In genomic region chr12:70800086-70800485, GRCm38 (mm10) we compare ENCODE assay signal across 19 mouse cellular contexts. TPM values are rescaled to one million over a fixed set of nuclear protein-coding genes. Genes with fewer than 3 reads are reported as not detected.
DNase-seq lines count a peak whose midpoint lies in the region; ATAC-seq and TF ChIP-seq lines count a peak whose summit lies in the region.
"Had no signal": no experiment of that assay in that cellular context is flagged by ENCODE, and none has a peak within 500 bp of the region (broad histone marks: within the 10 kb centered on the region; RNA-seq: fewer than 3 reads in every experiment).

No protein-coding gene starts in this region.

- peak; percentile 93 for DNase-seq in heart, adult 11 months
- no peak for DNase-seq in heart, postnatal 4 days
- DNase-seq in heart, postnatal 14 days = no peak
- no peak for DNase-seq in lung, postnatal 0 days (ENCODE audit: low spot score)
- DNase-seq in lung, postnatal 4 days = no peak
- DNase-seq in heart, postnatal 0 days (ENCODE audit: low spot score) = peak; percentile 70
- DNase-seq: cerebellum, adult 11-12 months; cerebellum, adult 9-10 months; cerebellum, postnatal 25 days; forebrain, postnatal 0 days; gastrocnemius, postnatal 25 days; kidney, adult 18-20 months had no signal

- H3K4me2 ChIP-seq in heart, embryonic 11.5 days = no peak overlapping the region
- H3K4me2 ChIP-seq in lung, postnatal 0 days (replicated peaks; ENCODE audit: low read depth, low read length) = no peak overlapping the region
- H3K4me2 ChIP-seq in heart, postnatal 0 days (ENCODE audit: low read depth, low read length) = no peak overlapping the region
- H3K4me2 ChIP-seq in midbrain, embryonic 16.5 days (ENCODE audit: low read length) = no peak overlapping the region
- H3K4me2 ChIP-seq: forebrain, embryonic 13.5 days; hindbrain, embryonic 14.5 days had no signal

- H3K4me3 ChIP-seq in heart, embryonic 11.5 days (ENCODE audit: low read depth, low read length) = no peak overlapping the region
- H3K4me3 ChIP-seq in lung, postnatal 0 days (ENCODE audit: low read depth, low read length) = no peak overlapping the region
- H3K4me3 ChIP-seq in heart, postnatal 0 days (ENCODE audit: low read depth, low read length) = no peak overlapping the region
- H3K4me3 ChIP-seq in midbrain, embryonic 16.5 days (ENCODE audit: low read depth, low read length) = no peak overlapping the region
- H3K4me3 ChIP-seq: embryonic facial prominence, embryonic 13.5 days; forebrain, embryonic 13.5 days; hindbrain, embryonic 10.5 days; intestine, embryonic 15.5 days had no signal

- 61% methylated on average over 8 of the region's 8 CpGs for WGBS in heart, embryonic 11.5 days (ENCODE audit: insufficient replicate concordance)
- 65% methylated on average over 8 of the region's 8 CpGs for WGBS in lung, postnatal 0 days
- WGBS in heart, postnatal 0 days = 59% methylated on average over 8 of the region's 8 CpGs
- 83% methylated on average over 8 of the region's 8 CpGs for WGBS in midbrain, embryonic 16.5 days

- no peaks in the 10 kb centered on the region for H3K27me3 ChIP-seq in heart, embryonic 11.5 days (ENCODE audit: control insufficient read depth, insufficient read depth, low read length)
- no peaks in the 10 kb centered on the region for H3K27me3 ChIP-seq in lung, postnatal 0 days (replicated peaks; ENCODE audit: insufficient read depth, low read length)
- no peaks in the 10 kb centered on the region for H3K27me3 ChIP-seq in heart, postnatal 0 days (ENCODE audit: control insufficient read depth, insufficient read depth, low read length)
- no peaks in the 10 kb centered on the region for H3K27me3 ChIP-seq in midbrain, embryonic 16.5 days (ENCODE audit: control insufficient read depth, insufficient read depth, low read depth, low read length)
- H3K27me3 ChIP-seq: embryonic facial prominence, embryonic 13.5 days; forebrain, embryonic 13.5 days; intestine, embryonic 15.5 days had no signal

- peaks cover 24% of the 10 kb centered on the region for H3K4me1 ChIP-seq in heart, embryonic 11.5 days (ENCODE audit: control insufficient read depth, insufficient read depth, low read length)
- peaks cover 8% of the 10 kb centered on the region; the same call in 1 of the 2 replicates for H3K4me1 ChIP-seq in lung, postnatal 0 days (ENCODE audit: insufficient read depth, low read depth, low read length)
- peaks cover 18% of the 10 kb centered on the region for H3K4me1 ChIP-seq in heart, postnatal 0 days (ENCODE audit: control insufficient read depth, insufficient read depth)
- H3K4me1 ChIP-seq in midbrain, embryonic 16.5 days (ENCODE audit: control insufficient read depth, insufficient read depth, low read length) = no peaks in the 10 kb centered on the region; the same call in 1 of the 2 replicates

- no peak overlapping the region for H3K9ac ChIP-seq in heart, embryonic 11.5 days (ENCODE audit: low read depth, low read length)
- H3K9ac ChIP-seq in lung, postnatal 0 days (replicated peaks; ENCODE audit: low read depth) = no peak overlapping the region
- H3K9ac ChIP-seq in heart, postnatal 0 days (replicated peaks; ENCODE audit: low read depth, low read length) = no peak overlapping the region
- no peak overlapping the region for H3K9ac ChIP-seq in midbrain, embryonic 16.5 days (ENCODE audit: low read depth, low read length)
- H3K9ac ChIP-seq: forebrain, embryonic 13.5 days; forebrain, postnatal 0 days; hindbrain, embryonic 14.5 days; intestine, embryonic 15.5 days had no signal

- no peak for TF ChIP-seq CTCF in lung, postnatal 0 days (IDR thresholded peaks at IDR 0.05)
- no peak for TF ChIP-seq CTCF in heart, postnatal 0 days (IDR thresholded peaks at IDR 0.05; ENCODE audit: low read depth)

- intact Hi-C loops in heart, postnatal 14 days (cut with DNase I) = no loop called here

- peak overlapping the region; percentile 83; the same call in 1 of the 2 replicates for H3K27ac ChIP-seq in heart, embryonic 11.5 days (ENCODE audit: low read depth, low read length)
- peak overlapping the region; percentile 85; the same call in 1 of the 2 replicates for H3K27ac ChIP-seq in lung, postnatal 0 days (ENCODE audit: low read length)
- peak overlapping the region; percentile 95 for H3K27ac ChIP-seq in heart, postnatal 0 days (ENCODE audit: low read depth)
- no peak overlapping the region for H3K27ac ChIP-seq in midbrain, embryonic 16.5 days (ENCODE audit: low read length)
- H3K27ac ChIP-seq: forebrain, embryonic 13.5 days; hindbrain, embryonic 14.5 days; intestine, embryonic 15.5 days had no signal

- no peaks in the 10 kb centered on the region for H3K36me3 ChIP-seq in heart, embryonic 11.5 days (ENCODE audit: control insufficient read depth, insufficient read depth, low read length)
- H3K36me3 ChIP-seq in lung, postnatal 0 days (ENCODE audit: insufficient read depth, low read length) = no peaks in the 10 kb centered on the region
- H3K36me3 ChIP-seq in heart, postnatal 0 days (replicated peaks; ENCODE audit: control insufficient read depth, insufficient read depth, low read length) = no peaks in the 10 kb centered on the region
- no peaks in the 10 kb centered on the region for H3K36me3 ChIP-seq in midbrain, embryonic 16.5 days (ENCODE audit: control insufficient read depth, insufficient read depth, low read length)
- H3K36me3 ChIP-seq: embryonic facial prominence, embryonic 13.5 days; hindbrain, embryonic 10.5 days; intestine, embryonic 15.5 days had no signal

- H3K9me3 ChIP-seq in heart, embryonic 11.5 days (replicated peaks; ENCODE audit: control insufficient read depth, low read length) = no peaks in the 10 kb centered on the region
- H3K9me3 ChIP-seq in lung, postnatal 0 days (ENCODE audit: low read length) = no peaks in the 10 kb centered on the region
- H3K9me3 ChIP-seq in heart, postnatal 0 days (replicated peaks; ENCODE audit: control insufficient read depth, low read length) = no peaks in the 10 kb centered on the region
- H3K9me3 ChIP-seq in midbrain, embryonic 16.5 days (replicated peaks; ENCODE audit: control insufficient read depth, low read length, poor library complexity, severe bottlenecking) = no peaks in the 10 kb centered on the region
- H3K9me3 ChIP-seq: embryonic facial prominence, embryonic 13.5 days; forebrain, embryonic 13.5 days; hindbrain, embryonic 10.5 days; intestine, embryonic 15.5 days had no signal

- no peak for ATAC-seq in heart, embryonic 11.5 days (replicated peaks; ENCODE audit: insufficient number of reproducible peaks, low FRiP score, low TSS enrichment)
- no peak for ATAC-seq in lung, postnatal 0 days
- ATAC-seq in heart, postnatal 0 days (ENCODE audit: insufficient read depth, low read depth) = peak; percentile 67
- no peak for ATAC-seq in midbrain, embryonic 16.5 days
- ATAC-seq: forebrain, embryonic 13.5 days; forebrain, postnatal 0 days had no signal

- TF ChIP-seq EP300 in lung, postnatal 0 days (IDR thresholded peaks at IDR 0.05) = no peak
- TF ChIP-seq EP300 in heart, postnatal 0 days (IDR thresholded peaks at IDR 0.05; ENCODE audit: low read depth) = no peak

RNA-seq across cellular contexts. Expression of gene Frmd6, which starts 25.2 kb away (rescaled TPM):
- 10 to 100 TPM; 40.0 to 42.1 TPM for total RNA-seq in heart, postnatal 4 days (2021)
- polyA plus RNA-seq in heart, embryonic 11.5 days (2014; fragmentation: Nextera tagmentation; extraction: Ambion mirVana) = 18.7 and 23.6 TPM in 2 replicates
- 10 to 100 TPM; 38.3 to 41.1 TPM for total RNA-seq in heart, postnatal 14 days (2021)
- 25.5 and 27.9 TPM in 2 replicates for polyA plus RNA-seq in lung, postnatal 0 days (2015; fragmentation: Nextera tagmentation; extraction: Ambion mirVana)
- total RNA-seq in heart, postnatal 0 days (2014; rRNA removed; ENCODE audit: low replicate concordance) = 22.6 and 29.2 TPM in 2 replicates
- 17.4 and 17.9 TPM in 2 replicates for polyA plus RNA-seq in heart, postnatal 0 days (2015; fragmentation: Nextera tagmentation; extraction: Ambion mirVana)
- 8.1 and 8.3 TPM in 2 replicates for polyA plus RNA-seq in midbrain, embryonic 16.5 days (2015; fragmentation: Nextera tagmentation; extraction: Ambion mirVana)

Comparison
In these comparisons a context has a peak if more than half of its experiments do, and no peak if none do; other contexts are left out.
1. DNase-seq: peak in heart, adult 11 months (single experiment) and heart, postnatal 0 days (single experiment); none in heart, postnatal 4 days (single experiment), heart, postnatal 14 days (0 of 2), lung, postnatal 0 days (single experiment) and lung, postnatal 4 days (0 of 2).